Mouse (Mus musculus) left cerebral cortex, adult 2 months (tissue): ENCODE measurements around the gene Drg1. TPM values are rescaled to one million over a fixed set of nuclear protein-coding genes. Genes with fewer than 3 reads are reported as not detected.
A peak's percentile ranks its signal among the peaks of the same experiment; 100 is the strongest.

Experiments
- DNase-seq, 2 experiments: peaks; one replicate each; pipeline ENCODE4 v3.0.0; 2021 to 2022; ENCODE audit warnings: low spot score in 2 of 2, mixed read lengths in 1 of 2; ENCODE audit errors: extremely low spot score in 1 of 2
- H3K27ac ChIP-seq: fragments of 200-600 bp; 2 replicates; pipeline ENCODE4 v1.8.1; 2022
- H3K4me3 ChIP-seq: fragments of 200-600 bp; 2 replicates; pipeline ENCODE4 v1.8.1; 2022
- CTCF ChIP-seq: fragments of 200-600 bp; IDR thresholded peaks from 2 replicates; pipeline ENCODE4 v1.8.1; 2022; ENCODE audit warnings: antibody characterized with exemption, mild to moderate bottlenecking, moderate library complexity
- intact Hi-C: fragments of 180-260 bp; cut with DNase I; formaldehyde crosslinking; loops from one replicate; pipeline ENCODE4 v1.15.1; 2025
- total RNA-seq, 2 experiments: library from RNA; stranded (reverse); gene quantifications; 2 replicates each; pipeline ENCODE4 v1.2.3; 2021

Gene Drg1
- total RNA-seq, 2 experiments from 2014 or later, result 79.5 to 92.1 TPM

DNA sequence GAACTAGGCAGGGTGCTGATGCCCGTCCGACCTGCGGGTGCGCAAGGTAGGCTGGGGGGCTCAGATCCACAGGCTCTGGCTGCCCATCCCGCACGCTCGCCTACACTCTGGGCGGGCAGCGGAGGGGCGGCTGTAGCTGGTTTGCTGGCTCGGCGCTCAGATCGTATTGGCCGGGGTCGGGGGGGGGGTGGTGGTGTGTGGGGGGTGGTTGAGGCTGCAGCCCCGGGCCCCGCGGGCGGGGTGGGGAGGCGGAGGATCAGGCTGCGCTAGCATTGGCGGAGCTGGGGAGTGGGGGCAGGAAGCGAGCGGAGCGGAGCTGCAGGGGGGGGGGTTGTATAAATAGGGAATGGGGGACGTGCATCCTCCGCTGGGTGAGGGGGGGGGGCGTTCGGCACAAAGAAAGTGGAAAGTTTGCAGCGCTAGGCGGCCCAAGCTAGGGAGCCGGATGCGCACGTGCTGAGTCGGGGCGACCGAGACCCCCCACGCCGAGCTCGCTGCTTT is 23.1 kb upstream of the Drg1 start:
- intact Hi-C loops, result no loop called here
- DNase-seq, result peak; percentile 73 to 78
- peak overlapping the region; percentile 100 for H3K27ac ChIP-seq
- TF ChIP-seq CTCF, result no peak
- H3K4me3 ChIP-seq, result peak overlapping the region; percentile 75

DNA sequence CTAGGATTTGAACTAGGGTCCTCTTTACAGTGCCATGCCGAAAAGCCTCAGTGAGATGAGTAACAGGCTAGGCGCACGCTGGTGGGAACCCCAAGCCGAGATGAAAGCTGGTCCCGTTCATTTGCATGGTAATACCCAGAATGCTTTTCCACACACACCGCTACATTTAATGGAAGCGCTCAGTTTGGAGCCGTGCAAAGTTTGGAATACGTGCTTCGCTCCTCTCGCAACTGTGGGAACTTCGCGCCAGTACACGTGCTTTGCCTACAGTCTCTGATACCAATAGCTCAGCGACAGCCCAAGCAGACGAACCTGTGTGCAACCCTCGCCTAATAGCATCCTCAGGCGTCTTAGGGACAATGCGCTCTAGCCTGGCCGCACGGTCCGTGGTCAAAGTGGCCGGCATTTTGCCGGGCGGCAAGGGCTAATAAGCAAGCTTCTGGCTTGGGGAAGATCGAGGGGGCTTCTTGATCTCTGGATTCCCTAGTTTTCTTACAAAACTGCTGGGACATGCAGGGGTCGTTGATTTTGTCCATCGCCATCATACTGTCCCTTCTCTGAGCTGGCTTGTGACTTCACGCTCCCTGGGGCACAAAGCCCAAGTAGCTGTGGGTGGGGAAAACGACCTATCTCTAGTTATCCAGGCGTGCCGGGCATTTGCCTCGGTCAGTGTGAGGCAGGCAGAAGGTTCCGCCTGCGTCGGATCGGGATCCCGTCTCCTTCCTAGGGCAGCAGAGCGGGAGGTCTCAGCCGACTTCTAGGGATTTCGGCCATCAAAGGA is 22.5 kb upstream of the Drg1 start, which contains the start of gene Patz1:
TSS of gene Patz1 (plus strand) at position 354 of the 781 bp plus-strand sequence.
- H3K4me3 ChIP-seq, result peak within 1 kb of the TSS; percentile 75
- TF ChIP-seq CTCF, result no peak
- intact Hi-C loops, result no loop called here
- peak within 1 kb of the TSS; percentile 100 for H3K27ac ChIP-seq
- DNase-seq, result peak; percentile 37 to 44

GRCm38 (mm10) chr11:3287921-3288320 is 21.7 kb upstream of the Drg1 start:
- H3K4me3 ChIP-seq, result no peak overlapping the region

DNA sequence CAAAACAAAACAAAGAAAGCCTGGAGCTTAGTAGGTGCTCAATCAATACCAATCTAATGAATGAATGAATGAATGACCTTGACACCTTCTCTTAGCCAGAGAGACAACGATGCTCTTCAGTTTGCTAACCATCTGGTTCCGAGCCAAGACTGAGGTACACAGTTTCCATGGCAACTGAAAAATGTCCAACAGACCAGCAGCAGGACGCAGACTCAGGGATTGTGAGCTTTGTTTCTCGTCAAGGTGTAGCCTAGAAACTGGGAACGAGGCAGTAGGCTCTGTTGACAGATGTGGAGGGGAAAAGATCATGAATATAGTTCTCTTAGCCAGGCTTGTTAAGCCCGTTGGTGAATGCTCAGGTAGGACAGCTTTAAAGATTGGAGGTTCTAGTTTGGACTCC is 20.9 kb upstream of the Drg1 start:
- no peak overlapping the region for H3K4me3 ChIP-seq
- no peak for TF ChIP-seq CTCF
- intact Hi-C loops, result no loop called here
- no peak overlapping the region for H3K27ac ChIP-seq
- DNase-seq, result no peak

More at GRCm38 (mm10) chr11:3287921-3288320, 21.7 kb upstream of the Drg1 start:
- DNase-seq, result no peak
- intact Hi-C loops, result no loop called here
- no peak for TF ChIP-seq CTCF
- H3K27ac ChIP-seq, result no peak overlapping the region

DNA sequence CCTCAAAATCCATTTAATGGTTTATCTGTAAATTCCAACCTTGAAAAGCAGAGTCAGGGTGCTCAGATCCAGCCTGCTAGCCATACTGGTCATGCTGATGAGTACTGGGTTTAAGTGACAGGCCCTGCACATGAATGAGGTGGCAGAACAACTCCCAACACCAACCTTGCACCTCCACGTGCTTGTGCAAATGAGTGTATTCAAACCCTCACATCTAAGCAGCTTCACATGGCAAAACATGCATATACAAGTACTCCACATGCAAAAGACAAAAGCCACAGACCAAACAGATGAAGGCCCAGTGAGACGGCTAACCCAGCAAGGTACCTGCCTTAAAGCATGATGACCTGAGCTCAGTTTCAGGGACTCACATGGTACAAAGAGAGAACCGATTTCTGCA is 19.7 kb upstream of the Drg1 start:
- intact Hi-C loops, result no loop called here
- DNase-seq, result no peak
- Histone ChIP-seq H3K4me3 (no peak overlapping the region), H3K27ac (no peak overlapping the region)
- TF ChIP-seq CTCF, result no peak

DNA sequence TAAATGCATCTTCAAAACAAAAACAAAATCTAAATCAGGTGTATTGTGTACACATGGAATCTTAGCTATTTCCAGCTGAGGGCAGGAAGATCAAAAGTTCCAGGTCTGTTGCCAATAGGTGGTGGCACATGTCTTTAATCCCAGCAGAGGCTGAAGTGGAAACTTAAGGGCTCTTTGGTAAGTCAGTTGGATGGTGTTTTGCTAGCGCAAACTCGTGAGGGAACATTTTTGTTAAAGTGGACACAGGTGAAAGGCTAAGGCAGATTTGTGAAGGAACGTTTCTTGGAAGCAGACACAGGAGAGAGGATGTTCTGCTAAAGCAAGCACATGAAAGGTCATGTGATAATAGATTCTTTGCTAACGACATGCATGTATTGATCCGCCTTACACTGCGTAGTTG is 17.4 kb upstream of the Drg1 start:
- no peak for DNase-seq
- no peak for TF ChIP-seq CTCF
- H3K4me3 ChIP-seq, result no peak overlapping the region
- H3K27ac ChIP-seq, result no peak overlapping the region
- intact Hi-C loops, result no loop called here

GRCm38 (mm10) chr11:3282887-3283286 is 16.7 kb upstream of the Drg1 start:
- intact Hi-C loops, result no loop called here
- TF ChIP-seq CTCF, result no peak

DNA sequence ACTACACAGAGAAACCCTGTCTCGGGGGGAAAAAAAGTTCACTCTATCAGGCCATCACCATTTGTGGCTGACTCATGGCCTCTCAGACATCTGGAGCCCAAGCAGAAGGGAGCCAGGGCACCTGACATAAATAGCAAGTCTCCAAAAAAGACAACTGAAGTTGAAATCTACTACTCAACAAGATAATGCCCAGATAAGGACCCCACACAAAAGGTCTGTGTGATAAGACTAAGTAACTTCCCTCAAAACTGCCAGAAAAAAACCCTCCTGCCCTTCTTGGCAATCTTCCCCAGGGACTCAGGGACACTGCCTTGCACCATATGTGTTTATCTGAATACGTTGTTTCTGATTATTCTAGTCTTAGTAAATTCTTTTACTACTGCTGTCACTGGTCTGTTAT is 13.5 kb upstream of the Drg1 start:
- TF ChIP-seq CTCF, result no peak
- DNase-seq, result no peak
- intact Hi-C loops, result no loop called here
- H3K27ac ChIP-seq, result no peak overlapping the region
- H3K4me3 ChIP-seq, result no peak overlapping the region

More at GRCm38 (mm10) chr11:3282887-3283286, 16.7 kb upstream of the Drg1 start:
- no peak for DNase-seq
- H3K4me3 ChIP-seq, result no peak overlapping the region
- H3K27ac ChIP-seq, result no peak overlapping the region

DNA sequence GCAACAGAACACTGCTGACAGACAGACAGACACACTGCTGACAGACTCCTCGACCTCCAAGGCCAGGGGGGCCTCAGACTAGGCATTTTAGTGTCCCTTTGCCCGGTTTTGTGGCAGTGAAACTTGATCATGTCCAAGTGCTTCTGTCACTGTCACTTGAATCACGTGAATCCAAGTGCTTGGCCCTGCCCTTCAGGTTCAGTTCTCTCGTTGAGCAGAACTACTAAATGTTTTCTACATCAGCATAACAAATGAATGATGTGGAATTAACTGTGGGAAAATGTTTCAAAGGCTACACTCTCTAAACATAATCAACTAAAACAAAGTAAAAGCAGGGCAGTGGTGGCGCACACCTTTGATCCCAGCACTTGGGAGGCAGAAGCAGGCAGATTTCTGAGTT is 12.1 kb upstream of the Drg1 start:
- intact Hi-C loops, result no loop called here

DNA sequence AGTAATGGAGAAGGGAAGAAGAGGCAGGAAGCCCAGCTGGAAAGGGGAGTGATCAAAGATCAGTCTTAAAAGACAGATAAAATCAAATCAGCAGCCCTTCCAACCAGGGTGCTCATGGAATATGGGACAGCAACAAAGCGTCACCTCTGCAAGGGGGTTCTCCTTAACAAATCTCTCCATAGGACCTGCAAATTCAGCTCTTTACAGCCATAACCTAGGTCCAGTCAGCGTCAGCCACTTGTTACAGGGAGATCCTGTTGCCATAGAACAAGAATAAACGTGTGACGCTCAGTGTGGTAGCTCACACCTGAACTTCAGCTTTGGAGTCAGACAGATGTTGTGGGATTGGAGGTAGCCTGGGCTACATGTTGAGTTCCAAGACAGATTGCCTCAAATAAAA is 3.0 kb upstream of the Drg1 start:
- intact Hi-C loops, result no loop called here
- TF ChIP-seq CTCF, result no peak
- no peak for DNase-seq
- no peak overlapping the region for H3K4me3 ChIP-seq
- H3K27ac ChIP-seq, result no peak overlapping the region

More for the DNA sequence above, 12.1 kb upstream of the Drg1 start:
- DNase-seq, result no peak
- no peak for TF ChIP-seq CTCF
- H3K4me3 ChIP-seq, result no peak overlapping the region
- no peak overlapping the region for H3K27ac ChIP-seq

DNA sequence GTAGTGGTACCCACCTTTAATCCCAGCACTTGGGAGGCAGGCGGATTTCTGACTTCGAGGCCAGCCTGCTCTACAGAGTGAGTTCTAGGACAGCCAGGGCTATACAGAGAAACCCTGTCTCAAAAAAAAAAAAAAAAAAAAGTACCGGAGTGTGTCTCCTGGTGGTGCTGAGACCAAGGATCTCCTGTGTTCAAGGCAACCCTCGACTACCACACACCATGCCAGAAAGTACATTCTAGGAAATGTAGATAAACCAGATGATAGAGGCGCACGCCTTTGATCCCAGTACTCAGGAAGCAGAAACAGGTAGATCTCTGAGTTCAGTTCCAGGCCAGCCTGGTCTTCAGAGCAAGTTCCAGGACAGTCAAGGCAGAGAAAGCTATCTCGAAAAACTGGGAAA is 918 bp upstream of the Drg1 start:
- intact Hi-C loops, result no loop called here
- no peak for DNase-seq
- TF ChIP-seq CTCF, result no peak
- no peak overlapping the region; the same call in 1 of the 2 replicates for H3K4me3 ChIP-seq
- H3K27ac ChIP-seq, result no peak overlapping the region

GRCm38 (mm10) chr11:3265291-3266078 is 730 bp downstream of the Drg1 start:
- Histone ChIP-seq H3K27ac (peak overlapping the region; percentile 91), H3K4me3 (peak overlapping the region; percentile 97)
- intact Hi-C loops, result loop anchor here (1.0 kb wide), 1 partner anchor 25 kb away; no protein-coding TSS in a partner anchor
- no peak for DNase-seq
- TF ChIP-seq CTCF, result no peak
